Comparison of ENCODE assay signal across 29 mouse cellular contexts in the genomic region with DNA sequence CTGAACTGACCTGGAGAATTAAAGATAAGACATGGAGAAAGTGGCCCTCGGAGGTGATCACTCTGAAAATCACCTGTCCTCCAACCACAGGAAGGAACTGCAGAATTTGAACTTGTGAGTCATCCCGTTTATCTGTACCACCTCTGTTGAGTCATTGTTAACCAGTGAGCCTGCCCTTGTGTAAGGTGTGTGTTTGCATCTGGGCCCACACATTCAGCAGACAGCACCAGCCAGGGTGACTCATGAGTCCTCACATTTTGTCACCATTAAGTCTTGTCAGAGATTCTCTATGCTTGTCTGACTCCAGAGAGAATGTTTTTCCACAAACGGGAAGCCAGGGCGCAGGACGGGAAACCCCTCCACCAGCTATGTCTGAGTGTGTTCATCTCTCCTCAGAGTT.
DNase-seq lines count a peak whose midpoint lies in the region; TF ChIP-seq lines count a peak whose summit lies in the region.
"Had no signal": no experiment of that assay in that cellular context is flagged by ENCODE, and none has a peak within 500 bp of the region (broad histone marks: within the 10 kb centered on the region; RNA-seq: fewer than 3 reads in every experiment).

No protein-coding gene starts in this region.

- intact Hi-C loops in left cerebral cortex, adult 2 months (cut with DNase I): no loop called here

- no peak for TF ChIP-seq CTCF in left cerebral cortex, adult 2 months (IDR thresholded peaks at IDR 0.05)

- no peak overlapping the region for H3K4me3 ChIP-seq in left cerebral cortex, adult 2 months
- H3K4me3 ChIP-seq: embryonic facial prominence, embryonic 10.5 days; embryonic facial prominence, embryonic 13.5 days; erythroblast, embryonic 14.5 days; forebrain, embryonic 12.5 days; forebrain, embryonic 15.5 days; gastrocnemius, adult 2 months; heart, embryonic 12.5 days; heart, embryonic 15.5 days had no signal

- peak; percentile 17 for DNase-seq in left cerebral cortex, adult 2 months (ENCODE audit: extremely low spot score in 1 of 2, low spot score in 2 of 2)
- DNase-seq in left cerebral cortex, adult 18-20 months (ENCODE audit: low spot score in 2 of 2): no peak
- DNase-seq in 3134 (ENCODE audit: extremely low read depth, insufficient read length, low spot score) (peak; percentile 29), 3T3-L1 (ENCODE audit: low read depth, low spot score) (peak; percentile 59)
- DNase-seq in brain, adult 2 months (ENCODE audit: low read depth, low spot score): peak; percentile 66
- no peak for DNase-seq in layer of hippocampus, adult 9-11 months
- no peak for DNase-seq in kidney, postnatal 10 days
- DNase-seq: adrenal gland, postnatal 10 days; adrenal gland, postnatal 36 days; B cell, adult 2 months; cerebellum, adult 11 months; cerebellum, adult 2 months; cerebellum, adult 9-11 months; cerebellum, postnatal 36 days; embryo, embryonic 11 days; gastrocnemius, adult 2 months; gastrocnemius, postnatal 14 days; heart, adult 18-20 months; heart, postnatal 14 days; heart, postnatal 4 days had no signal

- H3K27ac ChIP-seq in left cerebral cortex, adult 2 months: no peak overlapping the region
- H3K27ac ChIP-seq: embryonic facial prominence, embryonic 13.5 days; forebrain, embryonic 12.5 days; forebrain, embryonic 15.5 days; gastrocnemius, adult 2 months; heart, embryonic 15.5 days; hindbrain, embryonic 14.5 days; hindbrain, postnatal 0 days had no signal

Comparison
In these comparisons a context has a peak if more than half of its experiments do, and no peak if none do; other contexts are left out.
1. DNase-seq: peak in left cerebral cortex, adult 2 months (2 of 2), 3134 (single experiment), 3T3-L1 (single experiment) and brain, adult 2 months (single experiment); none in left cerebral cortex, adult 18-20 months (0 of 2), layer of hippocampus, adult 9-11 months (single experiment) and kidney, postnatal 10 days (single experiment).